Mouse (Mus musculus) right cerebral cortex, postnatal 14 days (tissue): ENCODE data around the gene Rpl29.
A peak's percentile ranks its signal among the peaks of the same experiment; 100 is the strongest.

Experiments
- DNase-seq: peaks from one replicate; pipeline ENCODE4 v3.0.0; 2022

The Rpl29 gene

GRCm38 (mm10) chr9:106429221-106430014 is at the start of gene Rpl29:
Gene Rpl29, plus strand, starts transcription at chr9:106429454.
- peak; percentile 89 for DNase-seq

- DNase-seq: peak; percentile 1
Observed at GRCm38 (mm10) chr9:106386181-106386864, 42.9 kb upstream of the Rpl29 start.

- DNase-seq: no peak
Observed at GRCm38 (mm10) chr9:106392828-106393527, 36.3 kb upstream of the Rpl29 start.

- DNase-seq: no peak
Observed at GRCm38 (mm10) chr9:106393548-106393947, 35.7 kb upstream of the Rpl29 start.

GRCm38 (mm10) chr9:106394649-106395602 is 34.3 kb upstream of the Rpl29 start:
- DNase-seq: no peak

- DNase-seq: no peak
Observed at GRCm38 (mm10) chr9:106397733-106398132, 31.5 kb upstream of the Rpl29 start.

- DNase-seq: no peak
Observed at GRCm38 (mm10) chr9:106398667-106399311, 30.5 kb upstream of the Rpl29 start.

- no peak for DNase-seq
Observed at GRCm38 (mm10) chr9:106399808-106400207, 29.4 kb upstream of the Rpl29 start.

- DNase-seq: no peak
Observed at GRCm38 (mm10) chr9:106402149-106402548, 27.1 kb upstream of the Rpl29 start.

GRCm38 (mm10) chr9:106402607-106403375 is 26.5 kb upstream of the Rpl29 start:
- no peak for DNase-seq

GRCm38 (mm10) chr9:106405275-106405674 is 24.0 kb upstream of the Rpl29 start:
- no peak for DNase-seq

- no peak for DNase-seq
Observed at GRCm38 (mm10) chr9:106406443-106407078, 22.7 kb upstream of the Rpl29 start.

- DNase-seq: no peak
Observed at GRCm38 (mm10) chr9:106409096-106409495, 20.2 kb upstream of the Rpl29 start.

- no peak for DNase-seq
Observed at GRCm38 (mm10) chr9:106410086-106410650, 19.1 kb upstream of the Rpl29 start.

- peak; percentile 69 for DNase-seq
Observed at GRCm38 (mm10) chr9:106411091-106411594, 18.1 kb upstream of the Rpl29 start.

- no peak for DNase-seq
Observed at GRCm38 (mm10) chr9:106411729-106412128, 17.5 kb upstream of the Rpl29 start.

GRCm38 (mm10) chr9:106412210-106412609 is 17.0 kb upstream of the Rpl29 start:
- no peak for DNase-seq

GRCm38 (mm10) chr9:106413606-106414005 is 15.6 kb upstream of the Rpl29 start:
- no peak for DNase-seq

GRCm38 (mm10) chr9:106416826-106417225 is 12.4 kb upstream of the Rpl29 start:
- DNase-seq: no peak
